Mouse (Mus musculus): ENCODE measurements around the gene Rnase12.

- TF ChIP-seq EP300 (IDR thresholded peaks at IDR 0.05; ENCODE audit: low read depth) (no peak), CTCF (IDR thresholded peaks at IDR 0.05; ENCODE audit: low read depth) (no peak)
Observed at GRCm38 (mm10) chr14:51094096-51094875, 36.8 kb upstream of the Rnase12 start.
